Mouse (Mus musculus) embryo, embryonic 11 days (tissue): ENCODE measurements around the gene Gm10591.
"Not testable (repeated sequence)": the region's sequence is repeated elsewhere in the genome, so short reads cannot be mapped to it uniquely, and the experiment has no call there.

Source experiments
- DNase-seq: peaks from one replicate; pipeline ENCODE4 v3.0.0-alpha.2; 2015

Gm10591 gene

GRCm38 (mm10) chr4:42611895-42612294, at the start of gene Gm10591:
Gm10591 (plus strand) TSS chr4:42612195.
- DNase-seq, result not testable (repeated sequence)

GRCm38 (mm10) chr4:42629419-42629818, 17.4 kb downstream of the Gm10591 start, which contains the start of gene Gm2564:
Gm2564 (plus strand) TSS chr4:42629719.
- not testable (repeated sequence) for DNase-seq

DNA sequence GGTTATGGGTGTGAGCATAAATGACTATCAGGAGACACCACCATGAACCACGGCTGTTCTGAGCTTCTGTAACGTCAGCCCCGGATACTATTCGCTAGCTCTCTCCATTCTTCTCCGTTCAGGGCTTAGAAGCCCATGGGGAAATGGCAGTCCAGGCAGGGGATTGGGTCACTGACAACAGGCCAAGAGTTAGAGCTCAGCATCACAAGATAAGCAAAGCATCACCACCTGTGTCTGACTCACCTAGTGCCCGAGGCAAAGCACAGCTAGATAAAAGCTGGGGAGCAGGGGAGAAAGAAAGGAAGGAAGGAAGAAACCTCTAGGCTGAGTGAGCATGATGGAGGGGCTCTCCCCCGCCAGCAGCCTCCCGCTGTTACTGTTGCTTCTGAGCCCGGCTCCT, 43.0 kb downstream of the Gm10591 start, which contains the start of gene Ccl27b:
Ccl27b (plus strand) TSS at position 301 of the 400 bp plus-strand sequence.
- DNase-seq, result not testable (repeated sequence)

DNA sequence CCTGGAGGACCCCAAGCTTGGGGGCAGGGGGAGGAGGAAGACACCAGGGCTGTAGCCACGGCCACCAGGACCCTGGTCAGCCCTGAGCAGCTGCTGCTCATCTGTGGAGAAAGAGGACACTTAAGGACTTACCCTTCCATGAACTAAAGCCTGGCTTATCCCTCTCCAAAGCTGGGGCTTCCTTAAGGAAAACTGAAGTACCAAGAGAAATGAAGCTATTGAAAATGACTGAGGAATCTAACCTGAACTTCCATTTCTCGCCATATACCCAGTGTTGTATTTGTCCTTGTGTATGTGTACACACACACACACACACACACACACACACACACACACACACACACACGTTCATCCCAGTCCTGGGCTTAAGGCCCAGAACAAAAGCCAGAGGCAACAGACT, 49.8 kb downstream of the Gm10591 start, which contains the start of gene Il11ra2:
Il11ra2 (minus strand) TSS at position 101 of the 400 bp plus-strand sequence.
- not testable (repeated sequence) for DNase-seq
